Mouse (Mus musculus): ENCODE data around the gene Rassf8.

The Rassf8 gene

DNA sequence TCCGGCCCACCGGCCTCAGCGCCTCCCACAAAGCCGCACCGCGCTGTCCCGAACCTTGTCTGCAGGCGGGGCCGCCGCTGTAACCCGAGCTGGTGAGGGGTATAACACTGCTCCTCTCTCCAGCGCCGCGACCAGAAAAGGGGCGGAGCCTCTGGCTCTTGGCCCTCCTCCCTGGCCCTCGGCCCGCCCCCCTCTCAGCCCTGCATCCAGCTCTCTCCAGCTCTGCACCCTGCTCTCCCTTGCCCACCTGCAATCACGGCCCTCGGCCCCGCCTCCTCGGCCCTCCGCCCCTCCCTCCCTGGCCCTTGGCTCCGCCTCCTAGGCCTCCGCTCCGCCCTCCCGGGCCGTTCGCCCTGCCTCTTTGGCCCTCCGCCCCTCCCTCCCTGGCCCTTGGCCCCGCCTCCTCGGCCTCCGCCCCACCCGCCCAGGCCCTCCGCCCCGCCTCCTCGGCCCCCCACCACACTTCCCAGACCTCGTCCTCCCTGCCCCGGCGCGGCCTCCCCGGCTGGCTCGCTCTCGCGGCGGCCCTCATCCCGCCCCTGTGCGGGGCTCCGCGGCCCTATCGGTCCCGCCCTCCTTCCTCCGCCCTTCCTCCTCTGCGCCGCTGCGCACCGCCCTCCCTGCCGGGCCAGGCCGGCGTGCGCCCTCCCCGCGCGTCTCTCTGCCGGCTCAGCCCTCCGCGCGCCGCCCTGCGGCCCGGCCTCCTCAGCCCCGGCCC is at the start of gene Rassf8:
TSS of gene Rassf8 (plus strand) at position 617 of the 718 bp plus-strand sequence.
- peak; percentile 82 for DNase-seq (ENCODE audit: low spot score)

- peak; percentile 20 for DNase-seq (ENCODE audit: low spot score)
Observed at GRCm38 (mm10) chr6:145701021-145701540, 45.5 kb upstream of the Rassf8 start.

- DNase-seq (ENCODE audit: low spot score) = no peak
Observed at GRCm38 (mm10) chr6:145703667-145704066, 42.9 kb upstream of the Rassf8 start.

DNA sequence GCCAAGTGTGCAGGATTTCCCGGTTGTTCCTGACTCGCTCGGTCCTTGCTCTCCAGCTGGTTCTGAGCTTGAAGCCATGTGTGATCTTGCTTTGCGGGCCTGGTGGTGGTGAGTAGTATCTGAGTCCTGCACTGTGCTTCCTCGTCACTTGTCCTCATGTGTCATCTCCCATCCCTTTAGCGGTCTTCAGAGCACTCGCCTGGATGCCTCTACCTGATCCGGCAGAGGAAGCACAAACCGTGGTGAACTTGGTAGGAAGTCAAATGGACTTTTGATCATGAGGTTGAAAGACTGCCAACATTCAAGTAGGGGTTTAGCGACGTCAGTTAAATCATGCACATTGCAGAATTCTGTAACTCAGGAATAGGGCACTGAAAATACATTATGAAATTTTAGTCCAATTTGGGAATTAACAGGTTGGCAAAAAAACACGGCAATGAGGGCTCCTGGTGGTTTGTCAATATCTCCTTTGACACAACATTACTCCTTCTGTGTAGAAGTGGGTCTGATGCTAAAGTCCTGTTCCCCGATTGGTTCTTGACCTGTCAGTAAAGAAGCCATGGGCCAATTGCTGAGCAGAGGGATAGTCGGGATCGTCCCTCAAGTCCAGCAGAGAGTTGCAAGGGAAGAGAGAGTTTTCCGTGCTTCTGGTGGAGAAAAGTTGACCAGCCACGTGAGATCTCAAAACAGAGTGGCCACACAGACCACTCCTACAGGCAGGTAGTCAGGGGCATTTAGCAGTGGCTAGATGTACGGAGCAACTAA is 36.4 kb upstream of the Rassf8 start:
- no peak for DNase-seq (ENCODE audit: low spot score)

DNA sequence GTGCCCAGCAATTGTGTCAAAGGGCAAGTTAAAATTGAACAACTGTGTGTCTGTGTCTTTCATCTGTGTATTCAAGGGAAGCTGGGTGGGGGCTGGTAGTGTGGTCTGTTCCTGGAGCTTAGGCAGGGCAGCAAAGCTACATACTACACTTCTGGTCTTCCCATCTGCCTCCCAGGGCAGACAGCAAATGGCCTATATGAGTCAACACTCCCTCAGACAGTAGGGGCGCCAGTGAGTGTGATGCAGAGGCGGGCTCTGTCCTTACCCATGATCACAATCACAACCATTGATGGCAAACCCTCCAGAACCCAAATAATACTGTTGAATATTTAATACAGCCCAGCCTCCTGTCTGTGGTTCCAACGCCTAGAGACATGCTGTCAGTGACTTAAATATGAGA is 35.8 kb upstream of the Rassf8 start:
- no peak for DNase-seq (ENCODE audit: low spot score)

DNA sequence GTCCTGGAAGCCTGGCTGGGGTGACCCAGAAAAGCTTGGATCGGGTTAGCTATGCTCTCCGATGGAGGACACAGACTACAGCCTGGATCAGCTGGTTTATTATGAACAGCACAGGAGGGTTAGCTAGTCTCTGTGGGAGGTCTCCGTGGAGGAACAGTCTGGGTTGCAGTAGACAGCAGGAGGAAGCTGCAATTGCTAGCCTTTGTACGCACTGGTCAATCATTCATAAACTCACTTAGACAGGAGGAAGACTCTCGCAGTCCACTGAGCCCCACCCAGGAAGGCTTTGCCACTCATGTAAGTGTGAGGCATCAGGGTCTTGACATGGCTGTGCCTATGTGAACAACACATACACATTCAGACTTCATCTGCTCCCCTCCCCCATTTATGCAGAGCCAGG is 35.2 kb upstream of the Rassf8 start:
- DNase-seq (ENCODE audit: low spot score) = no peak

DNA sequence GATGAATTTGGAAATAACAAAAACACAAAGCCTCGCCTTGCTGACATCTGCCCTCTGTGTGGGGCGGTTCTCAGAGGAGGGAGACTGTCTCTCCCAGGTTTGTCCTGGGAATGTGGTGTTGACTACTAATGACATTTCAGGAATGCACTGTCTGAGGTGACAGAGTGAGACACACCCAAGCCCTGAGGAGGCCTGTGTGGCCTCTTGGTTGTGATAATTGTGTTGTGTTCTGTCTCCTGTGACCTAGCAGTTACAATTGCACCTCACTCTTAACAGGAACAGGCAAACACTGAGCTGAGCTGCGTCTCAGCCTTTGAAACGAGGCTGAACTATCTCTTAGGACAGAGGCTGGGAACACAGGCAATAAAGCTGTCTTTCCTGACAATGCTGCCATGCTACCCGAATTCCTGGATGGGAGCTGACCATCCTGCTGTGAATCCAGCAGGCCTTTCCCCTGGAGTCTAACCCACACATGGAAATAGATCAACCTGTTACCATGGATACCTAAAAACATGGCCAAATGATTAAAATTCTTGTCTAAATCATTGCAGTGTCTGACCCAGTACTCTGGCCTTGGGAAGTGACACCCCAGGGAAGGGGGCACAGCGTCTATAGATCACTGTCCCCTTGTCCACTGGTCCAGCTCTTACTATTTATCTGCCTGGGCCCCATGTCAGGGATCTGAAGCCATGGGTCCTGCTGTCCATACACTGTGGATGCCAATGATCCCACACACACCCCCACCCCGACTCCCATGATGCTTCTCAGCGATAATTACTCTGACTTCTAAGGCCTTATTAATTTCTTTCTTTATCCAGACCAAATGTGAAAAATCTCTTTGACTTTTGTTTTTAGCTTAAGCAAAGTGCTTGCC is 33.1 kb upstream of the Rassf8 start:
- DNase-seq (ENCODE audit: low spot score) = no peak

DNA sequence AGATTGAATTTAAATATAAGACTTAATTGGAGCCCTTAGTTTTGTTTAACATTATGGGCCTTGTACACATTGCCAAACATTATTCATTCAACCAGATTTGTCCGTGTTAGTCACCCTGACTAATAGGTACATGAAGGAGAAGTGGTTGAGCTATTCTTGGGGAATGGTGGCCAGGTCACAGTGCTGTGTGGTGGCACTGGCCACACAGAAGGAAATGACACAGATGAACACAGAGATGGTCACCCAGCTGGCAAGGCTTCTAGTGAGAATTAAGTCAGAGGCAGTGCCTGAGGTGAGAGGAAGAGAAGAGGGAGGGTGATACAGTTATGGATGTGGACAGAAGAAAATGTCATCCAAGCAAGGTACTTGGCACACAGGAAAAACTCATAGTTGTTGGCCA is 32.4 kb upstream of the Rassf8 start:
- no peak for DNase-seq (ENCODE audit: low spot score)

DNA sequence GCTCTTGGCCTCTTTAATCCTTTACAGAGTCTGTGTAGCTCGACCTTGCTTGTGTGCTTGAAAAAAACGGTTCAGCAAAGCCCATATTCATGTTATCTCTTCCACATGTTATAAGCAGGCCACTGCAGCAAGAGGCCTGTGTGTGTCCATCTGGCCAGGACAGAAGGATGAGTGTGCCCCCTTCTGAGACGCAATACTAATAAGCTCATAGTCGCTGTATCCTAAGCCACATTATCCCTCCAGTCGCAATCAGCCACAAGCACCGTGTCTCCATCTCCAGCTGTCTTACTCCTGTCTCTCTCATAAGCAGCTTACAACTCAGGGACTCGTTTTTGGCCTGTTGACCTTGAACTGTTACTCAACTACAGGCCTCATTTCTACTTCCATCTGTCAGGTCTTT is 24.0 kb upstream of the Rassf8 start:
- no peak for DNase-seq (ENCODE audit: low spot score)

GRCm38 (mm10) chr6:145723131-145723863 is 23.3 kb upstream of the Rassf8 start:
- no peak for DNase-seq (ENCODE audit: low spot score)

- no peak for DNase-seq (ENCODE audit: low spot score)
Observed at GRCm38 (mm10) chr6:145725849-145726248, 20.7 kb upstream of the Rassf8 start.

- no peak for DNase-seq (ENCODE audit: low spot score)
Observed at GRCm38 (mm10) chr6:145726986-145727385, 19.6 kb upstream of the Rassf8 start.

DNA sequence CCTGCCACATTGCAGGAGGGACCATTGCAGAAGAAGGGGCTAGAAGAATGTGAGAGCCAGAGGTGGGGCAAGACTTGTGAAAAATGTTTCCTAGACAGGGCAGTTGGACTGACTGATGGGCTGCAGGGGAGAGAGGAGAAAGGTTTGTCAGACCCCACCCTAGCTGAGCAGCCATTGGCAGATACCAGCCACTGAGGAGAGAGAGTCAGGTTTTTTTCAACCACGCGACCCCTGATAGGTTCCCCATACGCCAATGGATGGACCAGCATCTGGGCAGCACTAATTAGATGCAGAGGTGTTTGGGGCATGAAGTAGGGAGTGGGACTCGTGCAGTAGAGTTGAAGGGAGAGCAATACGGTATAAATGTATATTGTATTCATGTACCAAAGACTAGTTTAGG is 13.7 kb upstream of the Rassf8 start:
- no peak for DNase-seq (ENCODE audit: low spot score)

DNA sequence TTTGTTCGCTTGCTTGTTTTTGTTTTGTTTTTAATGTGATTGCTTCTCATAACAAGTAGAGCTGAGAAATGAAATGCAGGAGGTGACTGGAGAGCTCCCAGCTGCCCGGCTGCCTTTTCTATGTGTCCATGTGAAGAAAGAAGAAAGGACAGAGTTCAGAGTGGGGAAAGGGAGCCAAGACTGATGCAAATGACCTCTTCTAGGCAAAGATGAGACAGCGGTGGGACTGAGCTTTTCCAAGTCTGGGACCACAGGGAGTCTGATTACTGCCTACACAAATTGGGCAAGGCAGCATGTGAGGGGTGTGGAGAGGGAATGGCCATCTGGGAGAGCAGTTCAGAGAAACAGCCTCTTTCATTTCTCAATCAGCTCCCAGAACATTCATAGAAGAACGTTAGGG is 13.3 kb upstream of the Rassf8 start:
- DNase-seq (ENCODE audit: low spot score) = no peak

GRCm38 (mm10) chr6:145733911-145734310 is 12.6 kb upstream of the Rassf8 start:
- DNase-seq (ENCODE audit: low spot score) = no peak

GRCm38 (mm10) chr6:145736099-145736498 is 10.4 kb upstream of the Rassf8 start:
- no peak for DNase-seq (ENCODE audit: low spot score)

DNA sequence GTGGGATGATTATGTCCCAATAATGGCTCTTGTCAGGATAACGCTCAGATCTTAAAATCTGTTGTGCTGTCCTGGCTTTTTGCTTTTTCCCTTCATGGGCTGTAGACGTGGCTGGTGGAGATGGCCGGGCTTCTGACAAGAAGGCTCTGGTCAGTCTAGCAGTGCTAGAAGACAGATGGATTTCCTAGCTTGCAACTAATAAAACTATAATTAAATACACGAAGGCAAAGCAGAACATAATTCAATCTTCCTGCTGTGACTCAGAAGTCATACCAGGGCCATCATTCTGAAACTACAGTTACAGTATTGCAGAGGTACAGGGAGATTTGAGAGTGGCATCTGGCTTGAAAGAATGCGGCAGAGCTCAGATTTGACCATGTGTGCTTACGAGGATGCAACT is 7.3 kb upstream of the Rassf8 start:
- DNase-seq (ENCODE audit: low spot score) = no peak

GRCm38 (mm10) chr6:145740011-145740410 is 6.5 kb upstream of the Rassf8 start:
- no peak for DNase-seq (ENCODE audit: low spot score)

- DNase-seq (ENCODE audit: low spot score) = no peak
Observed at GRCm38 (mm10) chr6:145745291-145745690, 1.3 kb upstream of the Rassf8 start.

DNA sequence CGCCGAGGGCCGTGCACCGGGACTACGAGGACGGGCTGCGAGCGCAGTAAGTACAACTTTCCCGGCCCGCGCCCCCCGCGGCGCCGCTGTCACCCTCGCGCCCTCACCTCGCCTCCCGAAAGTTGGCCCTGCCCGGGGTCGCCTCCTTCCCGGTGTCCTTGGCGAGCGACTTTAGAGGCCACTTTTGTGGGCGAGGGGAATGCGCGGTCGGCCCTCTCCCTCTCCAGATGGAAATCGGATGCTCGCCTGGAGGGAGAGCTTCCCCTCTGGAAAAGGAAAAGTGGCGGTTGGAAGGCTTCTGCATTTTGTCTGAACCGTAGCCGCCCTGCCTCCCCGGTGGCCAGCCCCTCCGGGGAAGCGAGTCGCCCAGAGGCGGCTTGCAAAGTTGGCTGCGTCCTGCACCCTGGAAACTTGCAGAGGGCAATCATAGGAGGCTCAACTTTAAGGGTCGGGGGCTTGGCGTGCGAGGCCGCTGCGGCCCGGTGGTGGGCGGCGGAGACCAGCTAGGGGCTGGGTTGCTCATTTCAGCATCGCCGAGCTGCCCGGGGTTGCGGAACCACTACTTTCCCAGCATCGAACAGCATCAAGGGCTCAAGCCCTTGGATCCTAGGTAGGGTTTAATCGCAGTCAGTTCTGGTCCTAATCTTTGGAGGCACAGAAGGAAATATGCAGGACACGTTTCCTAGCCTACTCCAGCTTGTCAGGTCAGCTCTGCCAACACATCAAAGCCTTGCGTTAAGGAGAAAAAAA is 548 bp downstream of the Rassf8 start:
- peak; percentile 38 for DNase-seq (ENCODE audit: low spot score)

Data from ovary, postnatal 14 days (tissue).